Mouse (Mus musculus): ENCODE measurements around the gene Olfr1066.
A peak's percentile ranks its signal among the peaks of the same experiment; 100 is the strongest.
"Not testable (repeated sequence)": the region's sequence is repeated elsewhere in the genome, so short reads cannot be mapped to it uniquely, and the experiment has no call there.

Olfr1066 gene

DNA sequence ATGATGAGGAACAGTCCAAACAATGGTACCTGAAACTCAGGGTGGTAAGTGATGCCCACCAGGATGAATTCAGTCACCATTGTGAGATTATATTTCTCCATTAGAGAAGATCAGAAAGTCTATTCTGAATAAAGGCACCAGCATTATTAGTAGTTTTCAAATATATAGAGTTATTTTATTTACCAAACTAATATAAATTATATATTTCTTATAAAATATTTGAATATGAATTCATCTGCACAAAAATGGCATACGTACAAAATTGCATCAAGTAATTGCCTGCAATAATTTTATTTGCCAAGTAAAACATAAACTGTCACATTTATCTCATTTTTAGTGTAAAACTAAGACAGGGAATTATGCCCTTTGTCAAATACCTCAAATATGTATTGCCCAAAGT is at the start of gene Olfr1066:
Olfr1066 (minus strand) TSS at position 101 of the 400 bp plus-strand sequence.
- no peak for DNase-seq

DNA sequence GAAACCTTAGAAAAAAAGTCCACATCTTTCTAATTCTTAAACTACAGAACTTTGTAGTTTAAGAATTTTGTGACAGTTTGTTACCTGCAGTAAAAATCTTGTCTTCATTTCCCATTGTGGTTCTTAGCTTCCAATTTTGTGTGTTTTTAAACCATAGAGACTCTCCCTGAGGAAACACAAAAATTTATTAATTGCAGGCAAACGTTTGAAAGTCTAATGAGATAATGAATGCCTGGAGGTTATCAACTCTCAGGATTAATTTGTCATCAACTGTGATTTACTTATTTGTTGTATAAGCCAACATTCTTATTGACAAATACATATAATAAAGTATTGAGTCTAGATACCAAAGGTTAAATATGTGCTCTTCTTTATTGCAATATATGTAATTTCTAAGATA is 31.2 kb upstream of the Olfr1066 start, which contains the start of gene Olfr228:
Olfr228 (minus strand) TSS at position 101 of the 400 bp plus-strand sequence.
- no peak for DNase-seq

DNA sequence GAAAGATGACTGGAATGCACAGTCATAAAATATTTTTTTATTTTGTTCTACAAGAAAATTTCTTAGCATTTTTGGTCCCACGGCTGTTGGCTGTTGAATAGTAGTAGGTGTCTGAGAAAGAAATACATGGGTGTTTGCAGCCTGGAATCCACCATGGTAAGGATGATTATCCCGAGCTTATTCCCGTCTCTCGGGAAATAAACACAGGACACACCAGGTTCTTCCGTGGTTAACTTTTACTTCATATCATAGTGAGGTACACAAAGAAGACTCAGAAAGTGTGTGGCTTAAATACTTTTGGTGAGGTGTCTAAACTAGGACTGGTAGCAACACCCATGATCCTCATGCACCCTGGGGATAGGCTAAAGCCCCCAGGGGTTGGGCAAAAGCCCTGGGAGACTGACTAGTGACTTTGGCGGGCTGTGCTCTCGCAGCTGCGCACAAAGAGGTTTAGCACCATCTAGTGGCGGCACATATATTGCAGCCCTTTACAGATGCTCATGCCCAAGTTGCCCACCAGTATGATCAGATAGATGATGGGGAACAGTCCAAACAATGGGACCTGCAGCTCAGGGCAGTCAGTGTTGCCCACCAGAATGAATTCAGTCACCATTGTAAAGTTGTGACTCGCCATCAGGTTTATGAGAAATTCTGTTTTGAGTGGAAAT is 8.5 kb upstream of the Olfr1066 start:
- DNase-seq: peak; percentile 35

DNA sequence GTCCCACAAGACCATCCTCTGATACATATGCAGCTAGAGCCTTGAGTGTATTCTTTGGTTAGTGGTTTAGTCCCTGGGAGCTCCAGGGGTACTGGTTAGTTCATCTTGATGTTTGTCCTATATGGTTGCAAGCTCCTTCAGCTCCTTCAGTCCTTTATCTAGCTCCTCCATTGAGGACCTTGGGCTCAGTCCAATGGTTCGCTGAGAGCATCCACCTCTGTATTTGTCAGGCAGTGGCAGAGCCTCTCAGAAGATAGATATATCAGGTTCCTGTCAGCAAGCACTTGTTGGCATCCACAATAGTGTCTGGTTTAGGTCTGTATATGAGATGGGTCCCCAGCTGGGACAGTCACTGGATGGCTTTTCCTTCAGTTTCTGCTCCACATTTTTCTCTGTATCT is 4.4 kb upstream of the Olfr1066 start:
- no peak for DNase-seq

DNA sequence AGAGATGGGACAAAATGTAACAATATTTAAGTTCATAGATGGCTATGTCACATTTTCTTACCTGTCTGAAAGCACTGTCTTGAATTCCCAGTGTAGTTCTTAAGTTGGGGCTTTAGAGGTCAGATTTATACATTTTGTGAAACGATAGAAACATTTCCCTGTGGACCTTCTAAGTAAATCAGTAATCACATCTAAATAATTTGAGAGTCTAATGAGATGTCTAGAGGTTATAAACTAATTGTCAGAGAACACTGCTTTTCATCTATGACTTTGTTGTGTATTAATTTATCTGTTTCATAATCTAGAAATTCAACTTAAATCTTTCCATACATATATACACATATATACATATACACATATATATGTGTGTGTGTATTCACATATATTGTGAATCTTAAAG is 5.6 kb downstream of the Olfr1066 start, which contains the start of gene Olfr1065:
Olfr1065 (minus strand) TSS at position 101 of the 400 bp plus-strand sequence.
- not testable (repeated sequence) for DNase-seq

DNA sequence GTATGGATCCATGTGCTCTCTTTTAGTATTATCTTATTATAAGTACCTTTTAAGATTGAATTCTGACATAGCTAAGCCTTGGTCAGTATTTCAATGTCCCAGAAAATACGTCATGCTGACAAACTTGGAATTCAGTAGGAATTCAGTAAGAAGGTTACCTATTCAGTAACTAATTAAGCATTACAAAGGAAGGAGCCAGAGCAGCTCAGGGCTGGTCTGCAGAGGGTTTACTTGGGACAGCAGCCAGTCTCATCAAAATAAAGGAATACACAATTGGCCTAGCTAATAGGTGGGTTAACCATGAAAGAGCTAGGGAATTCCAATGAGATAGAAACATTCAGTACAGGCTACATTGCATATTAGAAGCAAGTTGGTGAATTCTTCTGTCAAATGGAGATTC is 14.0 kb downstream of the Olfr1066 start:
- DNase-seq: not testable (repeated sequence)

DNA sequence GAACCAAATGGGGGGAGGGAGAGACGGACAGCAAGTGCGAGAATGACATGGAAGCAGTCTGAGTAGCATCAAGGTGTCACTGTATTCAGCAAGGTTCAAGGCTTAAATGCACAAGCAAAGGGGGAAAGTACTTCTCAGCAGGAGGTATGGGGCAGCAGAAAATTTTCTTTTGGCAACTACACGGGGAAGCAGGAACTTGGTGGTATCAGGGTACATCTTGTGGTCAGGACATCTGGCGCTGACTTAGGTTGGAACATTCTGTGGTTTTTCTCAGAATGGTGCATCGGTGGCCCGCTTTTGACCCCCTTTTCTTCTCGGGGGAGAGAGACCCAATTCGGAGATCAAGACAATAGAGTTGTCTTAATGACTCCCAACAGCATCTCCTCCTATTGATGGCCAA is 27.6 kb downstream of the Olfr1066 start:
- peak; percentile 5 for DNase-seq

DNA sequence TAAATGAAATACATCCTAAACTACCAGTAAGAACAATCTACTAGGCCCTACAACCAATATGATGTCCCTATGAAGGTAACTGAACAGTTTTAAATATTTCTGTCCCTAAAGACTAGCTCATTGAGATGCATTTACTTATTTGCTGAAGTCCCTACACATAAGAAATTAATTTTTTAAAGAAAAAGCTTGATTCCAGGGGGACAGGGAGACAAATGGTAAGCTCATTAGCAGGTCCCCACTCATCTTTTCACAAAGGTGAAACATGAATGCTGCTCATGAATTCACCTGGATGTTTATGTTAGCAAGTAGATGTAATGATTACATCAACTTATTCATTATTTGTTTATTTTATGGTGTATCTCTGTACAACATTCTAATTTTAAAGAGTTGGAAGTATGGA is 29.4 kb downstream of the Olfr1066 start, which contains the start of gene Olfr1062:
Olfr1062 (minus strand) TSS at position 101 of the 400 bp plus-strand sequence.
- DNase-seq: not testable (repeated sequence)

DNA sequence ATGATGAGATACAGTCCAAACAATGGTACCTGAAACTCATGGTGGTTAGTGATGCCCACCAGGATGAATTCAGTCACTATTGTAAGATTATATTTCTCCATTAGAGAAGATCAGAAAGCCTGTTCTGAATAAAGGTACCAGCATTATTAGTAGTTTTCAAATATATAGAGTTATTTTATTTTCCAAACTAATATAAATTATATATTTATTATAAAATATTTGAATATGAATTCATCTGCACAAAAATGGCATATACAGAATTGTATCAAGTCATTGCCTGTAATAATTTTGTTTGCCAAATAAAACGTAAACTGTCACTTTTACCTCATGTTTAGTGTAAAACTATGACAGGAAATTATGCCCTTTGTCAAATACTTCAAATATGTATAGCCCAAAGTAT is 42.1 kb downstream of the Olfr1066 start, which contains the start of gene Olfr1061:
Olfr1061 (minus strand) TSS at position 101 of the 400 bp plus-strand sequence.
- no peak for DNase-seq

All from thymus, postnatal 25 days (tissue).